Mouse (Mus musculus) forelimb bud, embryonic 11.5 days (tissue): ENCODE results near the gene Tnfsf10.
"Not testable (repeated sequence)": the region's sequence is repeated elsewhere in the genome, so short reads cannot be mapped to it uniquely, and the experiment has no call there.

Source experiments
- DNase-seq: peaks from one replicate; pipeline ENCODE4 v3.0.0-alpha.2; 2012; ENCODE audit warnings: low read depth, low spot score

Gene Tnfsf10

GRCm38 (mm10) chr3:27316559-27317287 is at the start of gene Tnfsf10:
Tnfsf10 (plus strand) TSS chr3:27317028.
- no peak for DNase-seq

GRCm38 (mm10) chr3:27267327-27267726 is 49.5 kb upstream of the Tnfsf10 start:
- no peak for DNase-seq

GRCm38 (mm10) chr3:27267887-27268286 is 48.9 kb upstream of the Tnfsf10 start:
- DNase-seq: no peak

- no peak for DNase-seq
Observed at GRCm38 (mm10) chr3:27269151-27269550, 47.7 kb upstream of the Tnfsf10 start.

GRCm38 (mm10) chr3:27270160-27270962 is 46.5 kb upstream of the Tnfsf10 start:
- no peak for DNase-seq

- DNase-seq: no peak
Observed at GRCm38 (mm10) chr3:27272926-27273745, 43.7 kb upstream of the Tnfsf10 start.

GRCm38 (mm10) chr3:27279286-27279925 is 37.4 kb upstream of the Tnfsf10 start:
- not testable (repeated sequence) for DNase-seq

GRCm38 (mm10) chr3:27280280-27280749 is 36.5 kb upstream of the Tnfsf10 start:
- DNase-seq: no peak

- DNase-seq: no peak
Observed at GRCm38 (mm10) chr3:27283071-27283713, 33.6 kb upstream of the Tnfsf10 start.

- no peak for DNase-seq
Observed at GRCm38 (mm10) chr3:27283796-27284195, 33.0 kb upstream of the Tnfsf10 start.

- DNase-seq: no peak
Observed at GRCm38 (mm10) chr3:27284227-27284626, 32.6 kb upstream of the Tnfsf10 start.

GRCm38 (mm10) chr3:27285072-27285471 is 31.8 kb upstream of the Tnfsf10 start:
- DNase-seq: no peak

GRCm38 (mm10) chr3:27288301-27288700 is 28.5 kb upstream of the Tnfsf10 start:
- no peak for DNase-seq

GRCm38 (mm10) chr3:27288909-27289308 is 27.9 kb upstream of the Tnfsf10 start:
- no peak for DNase-seq

- DNase-seq: no peak
Observed at GRCm38 (mm10) chr3:27290285-27290684, 26.5 kb upstream of the Tnfsf10 start.

- not testable (repeated sequence) for DNase-seq
Observed at GRCm38 (mm10) chr3:27290945-27291344, 25.9 kb upstream of the Tnfsf10 start.

- DNase-seq: not testable (repeated sequence)
Observed at GRCm38 (mm10) chr3:27291411-27291810, 25.4 kb upstream of the Tnfsf10 start.

GRCm38 (mm10) chr3:27293645-27294385 is 23.0 kb upstream of the Tnfsf10 start:
- DNase-seq: no peak

- no peak for DNase-seq
Observed at GRCm38 (mm10) chr3:27300451-27300850, 16.4 kb upstream of the Tnfsf10 start.
